Mouse (Mus musculus): ENCODE data around the gene Smug1. TPM values are rescaled to one million over a fixed set of nuclear protein-coding genes. Genes with fewer than 3 reads are reported as not detected.

Gene Smug1
- 6.7 and 7.4 TPM in 2 replicates for polyA plus RNA-seq (2012; ENCODE audit: insufficient read depth, insufficient read length, missing spikeins)

- no peak within 1 kb of the TSS for H3K4me3 ChIP-seq (ENCODE audit: insufficient read depth, low read length)
- no peak for TF ChIP-seq POLR2A (IDR thresholded peaks at IDR 0.05; ENCODE audit: borderline replicate concordance, low read depth, low read length)
- TF ChIP-seq CTCF (IDR thresholded peaks at IDR 0.05; ENCODE audit: low read depth, low read length): no peak
- no peak within 1 kb of the TSS for H3K27ac ChIP-seq (ENCODE audit: insufficient read depth, low read depth, low read length)
- H3K4me1 ChIP-seq (ENCODE audit: control insufficient read depth, insufficient read depth, low read length): peaks cover 10% of the 10 kb centered on the region
These were observed at the start of gene Smug1 for GRCm38 (mm10) chr15:103167042-103167615. Gene Smug1, minus strand, starts transcription at chr15:103167092.

GRCm38 (mm10) chr15:103216052-103216451, 49.2 kb upstream of the Smug1 start:
- H3K4me3 ChIP-seq (ENCODE audit: insufficient read depth, low read length): no peak overlapping the region
- peaks cover 8% of the 10 kb centered on the region for H3K4me1 ChIP-seq (ENCODE audit: control insufficient read depth, insufficient read depth, low read length)
- no peak overlapping the region for H3K27ac ChIP-seq (ENCODE audit: insufficient read depth, low read depth, low read length)
- TF ChIP-seq POLR2A (IDR thresholded peaks at IDR 0.05; ENCODE audit: borderline replicate concordance, low read depth, low read length): no peak
- TF ChIP-seq CTCF (IDR thresholded peaks at IDR 0.05; ENCODE audit: low read depth, low read length): no peak

- Histone ChIP-seq H3K4me1 (ENCODE audit: control insufficient read depth, insufficient read depth, low read length) (0 out of 2 replicates have a peak, but pooled peaks cover 2% of the 10 kb centered on the region), H3K27ac (ENCODE audit: insufficient read depth, low read depth, low read length) (no peak overlapping the region), H3K4me3 (ENCODE audit: insufficient read depth, low read length) (no peak overlapping the region)
- TF ChIP-seq POLR2A (IDR thresholded peaks at IDR 0.05; ENCODE audit: borderline replicate concordance, low read depth, low read length): no peak
- TF ChIP-seq CTCF (IDR thresholded peaks at IDR 0.05; ENCODE audit: low read depth, low read length): no peak
These were observed 48.3 kb upstream of the Smug1 start for GRCm38 (mm10) chr15:103214971-103215907.

GRCm38 (mm10) chr15:103214149-103214548, 47.3 kb upstream of the Smug1 start:
- Histone ChIP-seq H3K4me3 (ENCODE audit: insufficient read depth, low read length) (no peak overlapping the region), H3K27ac (ENCODE audit: insufficient read depth, low read depth, low read length) (no peak overlapping the region), H3K4me1 (ENCODE audit: control insufficient read depth, insufficient read depth, low read length) (0 out of 2 replicates have a peak, but pooled peaks cover 2% of the 10 kb centered on the region)
- TF ChIP-seq POLR2A (IDR thresholded peaks at IDR 0.05; ENCODE audit: borderline replicate concordance, low read depth, low read length) (no peak), CTCF (IDR thresholded peaks at IDR 0.05; ENCODE audit: low read depth, low read length) (no peak)

GRCm38 (mm10) chr15:103205156-103205555, 38.3 kb upstream of the Smug1 start:
- H3K4me1 ChIP-seq (ENCODE audit: control insufficient read depth, insufficient read depth, low read length): no peaks in the 10 kb centered on the region
- TF ChIP-seq CTCF (IDR thresholded peaks at IDR 0.05; ENCODE audit: low read depth, low read length) (no peak), POLR2A (IDR thresholded peaks at IDR 0.05; ENCODE audit: borderline replicate concordance, low read depth, low read length) (no peak)

GRCm38 (mm10) chr15:103202088-103202793, 35.3 kb upstream of the Smug1 start:
- Histone ChIP-seq H3K4me1 (ENCODE audit: control insufficient read depth, insufficient read depth, low read length) (no peaks in the 10 kb centered on the region; the same call in 1 of the 2 replicates), H3K4me3 (ENCODE audit: insufficient read depth, low read length) (no peak overlapping the region), H3K27ac (ENCODE audit: insufficient read depth, low read depth, low read length) (no peak overlapping the region)
- TF ChIP-seq POLR2A (IDR thresholded peaks at IDR 0.05; ENCODE audit: borderline replicate concordance, low read depth, low read length) (no peak), CTCF (IDR thresholded peaks at IDR 0.05; ENCODE audit: low read depth, low read length) (no peak)

More at GRCm38 (mm10) chr15:103205156-103205555, 38.3 kb upstream of the Smug1 start:
- H3K27ac ChIP-seq (ENCODE audit: insufficient read depth, low read depth, low read length): no peak overlapping the region
- H3K4me3 ChIP-seq (ENCODE audit: insufficient read depth, low read length): no peak overlapping the region

- no peak for TF ChIP-seq POLR2A (IDR thresholded peaks at IDR 0.05; ENCODE audit: borderline replicate concordance, low read depth, low read length)
- TF ChIP-seq CTCF (IDR thresholded peaks at IDR 0.05; ENCODE audit: low read depth, low read length): no peak
- H3K4me3 ChIP-seq (ENCODE audit: insufficient read depth, low read length): no peak overlapping the region
- H3K4me1 ChIP-seq (ENCODE audit: control insufficient read depth, insufficient read depth, low read length): peaks cover 2% of the 10 kb centered on the region
- H3K27ac ChIP-seq (ENCODE audit: insufficient read depth, low read depth, low read length): no peak overlapping the region
These were observed 30.9 kb upstream of the Smug1 start for GRCm38 (mm10) chr15:103197785-103198184.

- Histone ChIP-seq H3K4me3 (ENCODE audit: insufficient read depth, low read length) (no peak overlapping the region), H3K27ac (ENCODE audit: insufficient read depth, low read depth, low read length) (no peak overlapping the region), H3K4me1 (ENCODE audit: control insufficient read depth, insufficient read depth, low read length) (peaks cover 2% of the 10 kb centered on the region)
- TF ChIP-seq POLR2A (IDR thresholded peaks at IDR 0.05; ENCODE audit: borderline replicate concordance, low read depth, low read length): no peak
- TF ChIP-seq CTCF (IDR thresholded peaks at IDR 0.05; ENCODE audit: low read depth, low read length): no peak
These were observed 29.9 kb upstream of the Smug1 start for GRCm38 (mm10) chr15:103196835-103197234.

GRCm38 (mm10) chr15:103193606-103194005, 26.7 kb upstream of the Smug1 start:
- H3K4me1 ChIP-seq (ENCODE audit: control insufficient read depth, insufficient read depth, low read length): peaks cover 2% of the 10 kb centered on the region
- no peak overlapping the region for H3K4me3 ChIP-seq (ENCODE audit: insufficient read depth, low read length)
- TF ChIP-seq POLR2A (IDR thresholded peaks at IDR 0.05; ENCODE audit: borderline replicate concordance, low read depth, low read length) (no peak), CTCF (IDR thresholded peaks at IDR 0.05; ENCODE audit: low read depth, low read length) (no peak)
- no peak overlapping the region for H3K27ac ChIP-seq (ENCODE audit: insufficient read depth, low read depth, low read length)
